Mouse (Mus musculus): Measurements from ENCODE around the gene Olfr263. TPM values are rescaled to one million over a fixed set of nuclear protein-coding genes. Genes with fewer than 3 reads are reported as not detected.

Gene Olfr263
- polyA plus RNA-seq, 1 experiment = not detected

- no peak for DNase-seq
- Histone ChIP-seq H3K4me3 (ENCODE audit: insufficient read depth, low read depth, low read length) (no peak overlapping the region), H3K27ac (ENCODE audit: insufficient read depth, low read depth, low read length) (no peak overlapping the region), H3K4me1 (ENCODE audit: control insufficient read depth, insufficient read depth, low read length) (no peaks in the 10 kb centered on the region), H3K27me3 (replicated peaks; ENCODE audit: control insufficient read depth, insufficient read depth, low read length) (no peaks in the 10 kb centered on the region), H3K36me3 (ENCODE audit: control insufficient read depth, insufficient read depth, low read length) (no peaks in the 10 kb centered on the region)
- WGBS = 85% methylated on average over 5 of the region's 5 CpGs
- no peak for TF ChIP-seq POLR2A (IDR thresholded peaks at IDR 0.05; ENCODE audit: low read depth, low read length)
- no peak for TF ChIP-seq CTCF (conservative IDR thresholded peaks at IDR 0.05; ENCODE audit: insufficient read depth, insufficient read length, low read depth, low read length)
Observed at GRCm38 (mm10) chr13:21155888-21156287, 26.4 kb downstream of the Olfr263 start.

GRCm38 (mm10) chr13:21158071-21158470 is 28.6 kb downstream of the Olfr263 start:
- Histone ChIP-seq H3K4me3 (ENCODE audit: insufficient read depth, low read depth, low read length) (no peak overlapping the region), H3K36me3 (ENCODE audit: control insufficient read depth, insufficient read depth, low read length) (no peaks in the 10 kb centered on the region), H3K27ac (ENCODE audit: insufficient read depth, low read depth, low read length) (no peak overlapping the region), H3K27me3 (replicated peaks; ENCODE audit: control insufficient read depth, insufficient read depth, low read length) (no peaks in the 10 kb centered on the region), H3K4me1 (ENCODE audit: control insufficient read depth, insufficient read depth, low read length) (no peaks in the 10 kb centered on the region)
- 18% methylated on average over 9 of the region's 9 CpGs for WGBS
- no peak for TF ChIP-seq CTCF (conservative IDR thresholded peaks at IDR 0.05; ENCODE audit: insufficient read depth, insufficient read length, low read depth, low read length)
- TF ChIP-seq POLR2A (IDR thresholded peaks at IDR 0.05; ENCODE audit: low read depth, low read length) = no peak
- DNase-seq = no peak

- WGBS = 1% methylated on average over 19 of the region's 19 CpGs
- Histone ChIP-seq H3K27me3 (replicated peaks; ENCODE audit: control insufficient read depth, insufficient read depth, low read length) (no peaks in the 10 kb centered on the region), H3K4me1 (ENCODE audit: control insufficient read depth, insufficient read depth, low read length) (no peaks in the 10 kb centered on the region), H3K36me3 (ENCODE audit: control insufficient read depth, insufficient read depth, low read length) (no peaks in the 10 kb centered on the region), H3K27ac (ENCODE audit: insufficient read depth, low read depth, low read length) (peak overlapping the region; percentile 43), H3K4me3 (ENCODE audit: insufficient read depth, low read depth, low read length) (peak overlapping the region; percentile 73)
- peak; percentile 92 for DNase-seq
- TF ChIP-seq CTCF (conservative IDR thresholded peaks at IDR 0.05; ENCODE audit: insufficient read depth, insufficient read length, low read depth, low read length) (peak; percentile 82), POLR2A (IDR thresholded peaks at IDR 0.05; ENCODE audit: low read depth, low read length) (no peak)
Observed at GRCm38 (mm10) chr13:21158785-21159474, 29.5 kb downstream of the Olfr263 start.

GRCm38 (mm10) chr13:21159475-21159819 is 30.0 kb downstream of the Olfr263 start:
- Histone ChIP-seq H3K4me3 (ENCODE audit: insufficient read depth, low read depth, low read length) (peak overlapping the region; percentile 73), H3K27ac (ENCODE audit: insufficient read depth, low read depth, low read length) (peak overlapping the region; percentile 43), H3K36me3 (ENCODE audit: control insufficient read depth, insufficient read depth, low read length) (no peaks in the 10 kb centered on the region), H3K4me1 (ENCODE audit: control insufficient read depth, insufficient read depth, low read length) (no peaks in the 10 kb centered on the region), H3K27me3 (replicated peaks; ENCODE audit: control insufficient read depth, insufficient read depth, low read length) (no peaks in the 10 kb centered on the region)
- TF ChIP-seq CTCF (conservative IDR thresholded peaks at IDR 0.05; ENCODE audit: insufficient read depth, insufficient read length, low read depth, low read length) (no peak), POLR2A (IDR thresholded peaks at IDR 0.05; ENCODE audit: low read depth, low read length) (no peak)
- DNase-seq = no peak
- 0% methylated on average over 15 of the region's 15 CpGs for WGBS

GRCm38 (mm10) chr13:21160041-21160511 is 30.6 kb downstream of the Olfr263 start:
- Histone ChIP-seq H3K4me1 (ENCODE audit: control insufficient read depth, insufficient read depth, low read length) (no peaks in the 10 kb centered on the region), H3K27me3 (replicated peaks; ENCODE audit: control insufficient read depth, insufficient read depth, low read length) (no peaks in the 10 kb centered on the region), H3K36me3 (ENCODE audit: control insufficient read depth, insufficient read depth, low read length) (no peaks in the 10 kb centered on the region), H3K4me3 (ENCODE audit: insufficient read depth, low read depth, low read length) (peak overlapping the region; percentile 73), H3K27ac (ENCODE audit: insufficient read depth, low read depth, low read length) (no peak overlapping the region)
- no peak for DNase-seq
- 1% methylated on average over 16 of the region's 16 CpGs for WGBS
- TF ChIP-seq POLR2A (IDR thresholded peaks at IDR 0.05; ENCODE audit: low read depth, low read length) (no peak), CTCF (conservative IDR thresholded peaks at IDR 0.05; ENCODE audit: insufficient read depth, insufficient read length, low read depth, low read length) (no peak)

- Histone ChIP-seq H3K4me1 (ENCODE audit: control insufficient read depth, insufficient read depth, low read length) (no peaks in the 10 kb centered on the region), H3K4me3 (ENCODE audit: insufficient read depth, low read depth, low read length) (peak overlapping the region; percentile 73), H3K27me3 (replicated peaks; ENCODE audit: control insufficient read depth, insufficient read depth, low read length) (no peaks in the 10 kb centered on the region), H3K36me3 (ENCODE audit: control insufficient read depth, insufficient read depth, low read length) (no peaks in the 10 kb centered on the region), H3K27ac (ENCODE audit: insufficient read depth, low read depth, low read length) (no peak overlapping the region)
- under 1% methylated on average over 32 of the region's 32 CpGs for WGBS
- DNase-seq = peak; percentile 94
- TF ChIP-seq CTCF (conservative IDR thresholded peaks at IDR 0.05; ENCODE audit: insufficient read depth, insufficient read length, low read depth, low read length) (no peak), POLR2A (IDR thresholded peaks at IDR 0.05; ENCODE audit: low read depth, low read length) (no peak)
Observed at GRCm38 (mm10) chr13:21160657-21161590, 31.5 kb downstream of the Olfr263 start.

GRCm38 (mm10) chr13:21161591-21161990 is 32.2 kb downstream of the Olfr263 start:
- Histone ChIP-seq H3K36me3 (ENCODE audit: control insufficient read depth, insufficient read depth, low read length) (no peaks in the 10 kb centered on the region), H3K4me3 (ENCODE audit: insufficient read depth, low read depth, low read length) (no peak overlapping the region), H3K27ac (ENCODE audit: insufficient read depth, low read depth, low read length) (no peak overlapping the region), H3K27me3 (replicated peaks; ENCODE audit: control insufficient read depth, insufficient read depth, low read length) (no peaks in the 10 kb centered on the region), H3K4me1 (ENCODE audit: control insufficient read depth, insufficient read depth, low read length) (no peaks in the 10 kb centered on the region)
- no peak for DNase-seq
- TF ChIP-seq CTCF (conservative IDR thresholded peaks at IDR 0.05; ENCODE audit: insufficient read depth, insufficient read length, low read depth, low read length) (no peak), POLR2A (IDR thresholded peaks at IDR 0.05; ENCODE audit: low read depth, low read length) (no peak)
- WGBS = 41% methylated on average over 2 of the region's 2 CpGs

All from kidney, adult 2 months (tissue).